Mouse (Mus musculus) brown adipose tissue, adult 24 weeks (tissue): ENCODE measurements around the gene Smim14. TPM values are rescaled to one million over a fixed set of nuclear protein-coding genes. Genes with fewer than 3 reads are reported as not detected.

Experiments
- H3K27ac ChIP-seq: fragments of 200-500 bp; replicated peaks from 2 replicates; pipeline ENCODE4 v1.5.1; 2012; ENCODE audit warnings: low read depth, mild to moderate bottlenecking, low read length
- H3K4me1 ChIP-seq: fragments of 200-500 bp; 2 replicates; pipeline ENCODE4 v1.6.1; 2012; ENCODE audit warnings: low read length, mixed read lengths; ENCODE audit not compliant: control insufficient read depth, insufficient read depth, insufficient read length
- H3K4me3 ChIP-seq: fragments of 200-500 bp; 2 replicates; pipeline ENCODE4 v1.5.1; 2012; ENCODE audit warnings: low read depth, mild to moderate bottlenecking, low read length, moderate library complexity; ENCODE audit not compliant: insufficient read depth
- polyA plus RNA-seq: library from polyadenylated mRNA; stranded (reverse); fragments of >200 nt; gene quantifications from 2 replicates; pipeline ENCODE4 v1.2.4, GENCODE M21; 2012; ENCODE audit not compliant: missing spikeins, insufficient read depth, insufficient read length

Gene Smim14
- polyA plus RNA-seq, 1 experiment, result 85.9 TPM

GRCm38 (mm10) chr5:65425251-65425650 is 111.7 kb downstream of the Smim14 start:
- no peak overlapping the region for H3K27ac ChIP-seq
- no peaks in the 10 kb centered on the region for H3K4me1 ChIP-seq
- H3K4me3 ChIP-seq, result no peak overlapping the region

DNA sequence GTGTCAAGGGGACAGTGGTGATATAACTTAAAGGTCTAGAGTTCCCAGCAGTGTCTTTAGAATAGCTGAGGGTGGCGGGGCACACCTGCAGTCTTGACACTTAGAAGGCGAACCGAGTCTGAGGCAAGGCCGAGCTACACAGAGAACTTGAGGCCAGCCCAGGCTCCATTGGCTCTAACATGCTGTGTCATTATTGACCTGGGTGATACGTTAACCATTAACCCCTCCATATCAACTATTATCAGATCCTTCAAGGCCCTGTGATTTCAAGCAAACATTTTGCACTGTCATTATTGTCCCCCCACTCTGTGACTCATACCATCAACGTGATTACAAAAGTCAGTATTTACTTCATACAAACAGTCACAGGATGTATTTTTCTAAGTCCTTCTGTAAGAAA is 112.8 kb downstream of the Smim14 start:
- Histone ChIP-seq H3K4me3 (no peak overlapping the region), H3K4me1 (no peaks in the 10 kb centered on the region), H3K27ac (no peak overlapping the region)

DNA sequence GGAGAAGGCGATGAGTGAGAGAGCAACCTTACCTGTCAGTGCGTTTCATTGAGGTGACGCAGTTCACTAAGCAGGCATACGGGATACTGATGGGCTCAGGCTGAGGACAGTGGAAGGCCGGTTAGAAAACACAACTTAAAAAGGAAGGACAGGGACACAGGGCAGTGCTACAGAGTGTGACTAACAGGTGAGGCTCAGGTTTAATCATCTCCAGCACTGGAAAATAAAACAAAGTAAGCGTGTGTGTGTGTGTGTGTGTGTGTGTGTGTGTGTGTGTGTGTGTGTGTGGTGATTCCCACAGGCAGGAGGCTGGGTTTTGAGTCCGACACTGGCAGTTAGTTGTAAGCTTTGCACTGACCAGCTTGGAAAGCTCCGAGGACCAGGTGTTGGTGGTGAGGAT is 114.2 kb downstream of the Smim14 start:
- Histone ChIP-seq H3K4me3 (no peak overlapping the region), H3K27ac (no peak overlapping the region), H3K4me1 (no peaks in the 10 kb centered on the region)

DNA sequence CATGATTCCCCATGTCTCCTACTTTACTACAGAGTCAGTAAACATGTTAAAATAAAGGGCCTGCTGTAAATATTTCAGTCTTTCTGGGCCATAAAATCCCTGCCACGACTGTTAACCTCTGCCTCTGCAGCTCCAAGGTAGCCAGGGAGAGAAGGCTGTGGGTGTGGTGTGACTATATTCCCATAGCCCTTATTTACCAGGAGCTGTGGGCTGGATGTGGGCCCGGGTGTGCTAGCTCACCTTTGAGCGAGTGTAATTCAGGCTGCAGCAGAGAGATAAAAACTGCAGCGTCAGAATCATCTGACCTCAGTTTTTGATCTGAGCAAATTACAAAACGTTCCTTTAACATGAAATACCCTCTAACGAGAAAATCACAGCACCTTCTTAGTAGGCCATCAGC is 116.2 kb downstream of the Smim14 start:
- H3K4me1 ChIP-seq, result no peaks in the 10 kb centered on the region
- no peak overlapping the region for H3K27ac ChIP-seq
- H3K4me3 ChIP-seq, result no peak overlapping the region

- Histone ChIP-seq H3K4me3 (no peak overlapping the region), H3K27ac (no peak overlapping the region), H3K4me1 (no peaks in the 10 kb centered on the region)
Observed at GRCm38 (mm10) chr5:65419136-65419535, 117.8 kb downstream of the Smim14 start.

GRCm38 (mm10) chr5:65415653-65416458 is 121.1 kb downstream of the Smim14 start:
- H3K27ac ChIP-seq, result no peak overlapping the region
- H3K4me1 ChIP-seq, result no peaks in the 10 kb centered on the region
- no peak overlapping the region for H3K4me3 ChIP-seq

DNA sequence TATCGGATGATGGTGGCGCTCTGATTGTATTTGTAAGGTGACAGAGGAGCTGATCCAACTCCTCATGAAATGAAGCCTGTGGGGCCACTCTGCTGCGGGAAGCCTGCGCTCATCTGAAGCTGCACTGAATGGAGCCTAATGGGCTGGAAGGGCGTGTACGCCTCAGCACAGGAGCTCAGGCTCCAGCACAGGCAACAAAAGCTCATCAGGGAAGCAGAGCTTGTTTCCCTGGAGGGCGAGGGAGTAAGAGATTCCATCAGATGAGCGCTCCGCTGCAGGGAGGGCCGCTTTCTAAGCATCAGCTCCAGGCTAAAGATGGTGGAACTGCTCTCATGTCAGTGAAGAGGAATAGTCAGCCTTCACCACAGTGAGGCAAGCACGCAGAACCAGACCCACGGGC is 129.0 kb downstream of the Smim14 start:
- Histone ChIP-seq H3K27ac (no peak overlapping the region), H3K4me1 (no peaks in the 10 kb centered on the region), H3K4me3 (no peak overlapping the region)

DNA sequence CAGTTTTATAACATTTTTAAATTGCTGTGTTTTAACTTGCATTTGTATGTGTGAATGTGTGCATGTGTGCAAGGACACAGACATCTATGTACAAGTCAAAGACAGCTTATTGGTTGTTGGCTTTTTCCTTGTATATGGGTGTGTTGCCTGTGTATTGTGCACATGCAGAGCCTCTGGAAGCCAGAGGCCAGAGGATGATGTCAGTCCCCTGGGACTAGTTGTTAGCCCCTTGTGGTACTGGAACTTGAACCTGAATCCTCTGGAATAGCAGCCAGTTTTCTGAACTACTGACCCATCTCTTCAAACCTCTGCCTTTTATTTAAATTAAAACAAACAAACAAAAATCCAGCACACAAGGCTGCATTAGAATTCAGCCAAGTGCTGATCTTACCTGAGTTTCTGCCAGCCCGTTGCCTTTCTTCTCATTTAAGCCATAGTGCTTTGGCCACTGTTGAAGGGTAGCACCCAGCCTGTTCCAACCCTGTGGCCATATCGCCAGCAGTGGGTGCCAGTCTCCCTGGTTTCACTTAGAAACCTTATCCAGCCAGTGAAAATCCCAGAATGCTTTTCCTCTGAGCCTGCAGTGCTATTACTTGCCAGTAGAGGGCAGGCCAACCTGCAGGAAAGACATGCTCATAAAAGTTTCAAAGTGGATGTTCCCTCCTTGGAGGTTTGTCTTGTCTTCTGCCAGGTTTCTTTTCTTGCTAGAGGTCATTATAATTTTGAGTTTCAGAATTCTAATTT is 135.6 kb downstream of the Smim14 start:
- H3K27ac ChIP-seq, result no peak overlapping the region
- no peak overlapping the region for H3K4me3 ChIP-seq
- H3K4me1 ChIP-seq, result no peaks in the 10 kb centered on the region

Other genes with a start within 250 kb of the Smim14 start
- gene Rfc1, start 201.5 kb downstream of the Smim14 start, polyA plus RNA-seq, result 17.6 and 21.5 TPM in 2 replicates
- gene Klb, start 188.9 kb downstream of the Smim14 start, polyA plus RNA-seq, result 17.4 and 29.1 TPM in 2 replicates
- 282 and 398 TPM in 2 replicates for gene Rpl9, start 145.7 kb downstream of the Smim14 start, polyA plus RNA-seq
- 95.3 and 105 TPM in 2 replicates for gene Lias, start 145.7 kb downstream of the Smim14 start, polyA plus RNA-seq
- 17.4 and 29.1 TPM in 2 replicates for gene Ugdh, start 101.2 kb downstream of the Smim14 start, polyA plus RNA-seq
- gene Gm43552, start 44.4 kb downstream of the Smim14 start, polyA plus RNA-seq, result not detected in 2 replicates
- gene Ube2k, start within 50 bp of the Smim14 start, polyA plus RNA-seq, result 168 and 188 TPM in 2 replicates
- gene Pds5a, start 161.1 kb upstream of the Smim14 start, polyA plus RNA-seq, result 40.0 and 45.3 TPM in 2 replicates
- gene N4bp2, start 226.3 kb upstream of the Smim14 start, polyA plus RNA-seq, result 1.1 and 2.5 TPM in 2 replicates